Mouse (Mus musculus): ENCODE measurements at regions not wholly inside any gene's neighbourhood (a gene's known extent, or its start where the extent isn't known, plus 50 kb on each side); places are given as distances from the start of the nearest gene placed in this dataset.

DNA sequence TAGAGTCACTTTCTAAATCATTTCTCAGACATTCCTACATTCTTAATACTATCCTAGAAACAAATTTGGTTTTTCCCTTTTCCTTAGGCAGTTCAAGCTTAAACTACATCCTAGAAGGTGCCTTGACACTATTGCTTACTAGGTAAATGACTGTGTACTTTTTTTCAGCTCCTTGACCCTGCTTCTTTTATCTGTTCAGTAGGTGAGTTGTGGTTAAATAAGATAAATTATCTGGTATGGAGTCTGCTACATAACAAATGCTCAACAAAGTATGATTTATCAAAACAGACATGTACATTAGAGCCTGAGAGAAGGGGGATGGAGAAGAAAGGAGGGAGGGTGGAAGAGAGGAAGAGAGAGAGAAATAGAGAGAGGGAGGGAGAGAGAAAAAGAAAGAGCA is 96.3 kb upstream of the Nhs start:
- H3K4me1 ChIP-seq (ENCODE audit: control insufficient read depth, insufficient read depth, low read length), result no peaks in the 10 kb centered on the region
- no peak for TF ChIP-seq POLR2A (IDR thresholded peaks at IDR 0.05; ENCODE audit: extremely low read depth, insufficient read depth, low read length)
- no peak for TF ChIP-seq CTCF (IDR thresholded peaks at IDR 0.05; ENCODE audit: extremely low read depth, insufficient read depth, low read length)
- no peak overlapping the region for H3K27ac ChIP-seq (ENCODE audit: insufficient read depth, low read length)
- no peak overlapping the region for H3K4me3 ChIP-seq (ENCODE audit: insufficient read depth, low read length)

- Histone ChIP-seq H3K4me1 (ENCODE audit: control insufficient read depth, insufficient read depth, low read length) (no peaks in the 10 kb centered on the region), H3K4me3 (ENCODE audit: insufficient read depth, low read length) (no peak overlapping the region), H3K27ac (ENCODE audit: insufficient read depth, low read length) (no peak overlapping the region)
- no peak for TF ChIP-seq CTCF (IDR thresholded peaks at IDR 0.05; ENCODE audit: extremely low read depth, insufficient read depth, low read length)
- no peak for TF ChIP-seq POLR2A (IDR thresholded peaks at IDR 0.05; ENCODE audit: extremely low read depth, insufficient read depth, low read length)
Observed at GRCm38 (mm10) chrX:162241291-162241690, 81.8 kb upstream of the Nhs start.

DNA sequence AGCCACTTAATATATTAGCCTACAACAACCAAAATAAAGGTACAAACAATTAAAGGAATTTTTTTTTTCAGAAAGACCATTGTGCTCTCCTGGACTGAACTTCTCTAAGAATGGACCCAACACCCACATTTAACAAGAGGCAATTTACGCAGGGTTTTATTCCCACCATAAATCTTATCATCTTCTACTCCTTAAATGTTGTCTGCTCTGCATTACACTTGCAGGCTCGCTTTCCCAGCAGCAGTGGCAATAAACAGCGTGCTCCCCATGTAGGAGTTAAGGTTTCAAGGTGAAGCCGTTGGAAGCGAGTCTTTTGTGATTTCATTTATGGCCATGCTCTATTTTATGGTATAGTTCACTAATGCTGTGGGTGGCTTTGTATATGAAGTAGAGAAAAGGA is 76.0 kb upstream of the Nhs start:
- TF ChIP-seq POLR2A (IDR thresholded peaks at IDR 0.05; ENCODE audit: extremely low read depth, insufficient read depth, low read length) (no peak), CTCF (IDR thresholded peaks at IDR 0.05; ENCODE audit: extremely low read depth, insufficient read depth, low read length) (no peak)
- no peaks in the 10 kb centered on the region for H3K4me1 ChIP-seq (ENCODE audit: control insufficient read depth, insufficient read depth, low read length)

GRCm38 (mm10) chrX:162210848-162211247 is 51.3 kb upstream of the Nhs start:
- no peak for TF ChIP-seq POLR2A (IDR thresholded peaks at IDR 0.05; ENCODE audit: extremely low read depth, insufficient read depth, low read length)
- no peak for TF ChIP-seq CTCF (IDR thresholded peaks at IDR 0.05; ENCODE audit: extremely low read depth, insufficient read depth, low read length)
- Histone ChIP-seq H3K4me1 (ENCODE audit: control insufficient read depth, insufficient read depth, low read length) (no peaks in the 10 kb centered on the region), H3K4me3 (ENCODE audit: insufficient read depth, low read length) (no peak overlapping the region), H3K27ac (ENCODE audit: insufficient read depth, low read length) (no peak overlapping the region)

More for the DNA sequence above, 76.0 kb upstream of the Nhs start:
- H3K4me3 ChIP-seq (ENCODE audit: insufficient read depth, low read length), result no peak overlapping the region
- H3K27ac ChIP-seq (ENCODE audit: insufficient read depth, low read length), result no peak overlapping the region

All from cortical plate, adult 2 months (tissue).